Mouse (Mus musculus) left cerebral cortex, adult 2 months (tissue): ENCODE results near the gene Cux1. TPM values are rescaled to one million over a fixed set of nuclear protein-coding genes. Genes with fewer than 3 reads are reported as not detected.
A peak's percentile ranks its signal among the peaks of the same experiment; 100 is the strongest.

ENCODE experiments used
- DNase-seq, 2 experiments: peaks; one replicate each; pipeline ENCODE4 v3.0.0; 2021 to 2022; ENCODE audit warnings: low spot score in 2 of 2, mixed read lengths in 1 of 2; ENCODE audit errors: extremely low spot score in 1 of 2
- H3K27ac ChIP-seq: fragments of 200-600 bp; 2 replicates; pipeline ENCODE4 v1.8.1; 2022
- H3K4me3 ChIP-seq: fragments of 200-600 bp; 2 replicates; pipeline ENCODE4 v1.8.1; 2022
- CTCF ChIP-seq: fragments of 200-600 bp; IDR thresholded peaks from 2 replicates; pipeline ENCODE4 v1.8.1; 2022; ENCODE audit warnings: antibody characterized with exemption, mild to moderate bottlenecking, moderate library complexity
- intact Hi-C: fragments of 180-260 bp; cut with DNase I; formaldehyde crosslinking; loops from one replicate; pipeline ENCODE4 v1.15.1; 2025
- total RNA-seq, 2 experiments: library from RNA; stranded (reverse); gene quantifications; 2 replicates each; pipeline ENCODE4 v1.2.3; 2021

The Cux1 gene
- total RNA-seq, 2 experiments from 2014 or later = 107 to 117 TPM

DNA sequence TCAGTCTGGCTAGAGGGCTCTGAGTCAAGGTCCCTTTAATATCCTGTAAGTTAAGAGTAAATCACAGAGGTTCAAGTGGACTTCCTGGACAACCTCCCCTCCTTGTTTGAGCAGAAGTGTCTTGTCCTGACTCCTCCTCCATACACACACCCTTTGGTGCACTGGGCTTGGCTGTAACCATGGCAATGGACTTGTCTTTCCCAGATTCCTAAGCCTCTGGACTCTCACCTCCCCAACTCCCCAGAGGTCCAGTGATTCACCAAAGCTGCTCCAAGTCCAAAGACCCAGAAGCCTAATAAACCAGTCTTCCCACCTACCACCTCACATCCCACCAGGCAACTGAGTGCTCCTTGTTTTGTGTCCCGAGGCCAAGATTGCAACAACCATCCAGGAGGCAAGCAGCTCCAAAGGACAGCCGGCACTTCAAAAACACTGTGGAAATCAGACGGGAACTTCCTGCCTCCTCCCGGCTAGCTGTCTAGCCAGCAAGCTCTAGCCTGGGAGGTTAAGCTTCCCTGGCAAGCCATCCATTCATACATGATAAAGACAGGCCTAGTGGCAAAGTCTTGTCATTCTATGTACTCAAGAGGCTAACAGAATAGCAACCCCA is 17.5 kb upstream of the Cux1 start:
- no peak overlapping the region for H3K4me3 ChIP-seq
- no peak for TF ChIP-seq CTCF
- no peak for DNase-seq
- H3K27ac ChIP-seq = no peak overlapping the region
- intact Hi-C loops = no loop called here

DNA sequence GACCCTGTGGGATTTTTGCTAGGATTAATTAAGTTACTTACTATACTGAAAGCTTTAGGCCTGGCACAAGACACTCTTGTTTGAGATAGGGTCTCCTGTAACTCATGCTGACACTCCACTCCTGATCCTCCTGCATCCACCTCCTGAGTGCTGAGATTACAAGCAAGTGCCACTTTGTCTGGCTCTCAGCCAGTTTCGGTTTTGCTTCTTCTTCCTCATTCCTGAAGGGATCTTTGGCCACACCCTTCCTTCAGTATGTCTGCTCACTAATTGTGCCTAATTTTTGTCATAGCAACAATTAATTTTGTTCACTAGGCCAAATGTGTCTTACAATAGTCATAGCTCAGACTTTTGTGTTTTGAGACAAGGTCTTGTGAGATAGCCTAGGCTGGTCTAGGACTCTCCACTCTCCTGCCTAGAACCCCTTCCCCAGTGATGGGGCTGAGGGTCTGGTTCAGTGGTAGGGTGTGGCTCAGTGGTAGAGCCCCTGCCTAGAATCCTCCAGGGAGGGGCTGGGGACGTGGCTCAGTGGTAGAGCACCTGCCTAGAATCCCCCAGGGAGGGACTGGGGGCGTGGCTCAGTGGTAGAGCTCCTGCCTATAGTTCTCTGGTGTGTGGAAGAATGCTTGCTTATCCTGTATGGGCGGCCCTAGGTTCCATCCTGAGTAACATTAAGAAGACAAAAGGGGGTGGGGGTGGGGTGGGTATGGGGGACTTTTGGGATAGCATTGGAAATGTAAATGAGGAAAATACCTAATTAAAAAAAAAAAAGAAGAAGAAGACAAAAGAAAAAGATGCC is 16.6 kb upstream of the Cux1 start:
- TF ChIP-seq CTCF = no peak
- intact Hi-C loops = no loop called here
- no peak for DNase-seq
- H3K27ac ChIP-seq = no peak overlapping the region
- H3K4me3 ChIP-seq = no peak overlapping the region

DNA sequence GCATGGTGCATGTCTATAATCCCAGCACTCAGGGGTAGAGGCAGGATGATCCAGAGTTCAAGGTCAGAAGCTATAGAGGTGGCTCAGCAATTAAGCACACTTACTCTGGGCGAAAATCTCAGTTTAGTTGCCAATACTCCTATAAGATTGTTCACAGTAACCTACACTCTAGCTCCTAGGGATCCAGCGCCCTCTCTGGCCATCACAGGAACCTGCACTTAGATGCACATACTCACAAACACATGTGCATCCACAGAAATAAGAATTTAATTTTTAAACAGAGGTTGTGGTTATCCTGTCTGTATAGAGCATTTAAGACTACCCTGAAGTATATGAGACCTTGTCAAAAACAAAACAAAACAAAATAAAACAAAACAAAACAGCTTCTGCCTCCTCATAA is 16.0 kb upstream of the Cux1 start:
- no peak for DNase-seq
- no peak overlapping the region for H3K4me3 ChIP-seq
- no peak; the same call in 1 of the 2 replicates for TF ChIP-seq CTCF
- H3K27ac ChIP-seq = no peak overlapping the region
- intact Hi-C loops = no loop called here

DNA sequence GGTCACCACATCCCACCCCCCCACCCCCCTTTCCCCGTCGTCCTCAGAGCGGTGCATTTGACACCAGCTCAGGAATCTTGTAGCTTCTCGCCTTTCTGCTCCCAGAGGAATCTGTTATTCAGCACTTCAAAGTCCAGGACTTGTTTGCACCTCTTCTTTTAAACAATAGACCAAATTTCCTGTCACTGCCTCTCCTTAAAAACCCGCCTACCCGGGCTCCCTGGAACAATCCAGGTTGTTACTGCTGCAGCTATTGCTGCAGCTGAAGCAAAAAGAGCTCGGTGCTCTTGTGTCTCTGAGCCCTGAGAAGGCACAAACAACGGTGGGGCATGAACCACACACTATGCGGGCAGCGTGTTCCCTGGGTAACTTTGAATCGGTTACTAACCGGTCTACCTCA is 14.9 kb upstream of the Cux1 start:
- Histone ChIP-seq H3K27ac (no peak overlapping the region), H3K4me3 (no peak overlapping the region)
- no peak for DNase-seq
- no peak for TF ChIP-seq CTCF
- intact Hi-C loops = no loop called here

DNA sequence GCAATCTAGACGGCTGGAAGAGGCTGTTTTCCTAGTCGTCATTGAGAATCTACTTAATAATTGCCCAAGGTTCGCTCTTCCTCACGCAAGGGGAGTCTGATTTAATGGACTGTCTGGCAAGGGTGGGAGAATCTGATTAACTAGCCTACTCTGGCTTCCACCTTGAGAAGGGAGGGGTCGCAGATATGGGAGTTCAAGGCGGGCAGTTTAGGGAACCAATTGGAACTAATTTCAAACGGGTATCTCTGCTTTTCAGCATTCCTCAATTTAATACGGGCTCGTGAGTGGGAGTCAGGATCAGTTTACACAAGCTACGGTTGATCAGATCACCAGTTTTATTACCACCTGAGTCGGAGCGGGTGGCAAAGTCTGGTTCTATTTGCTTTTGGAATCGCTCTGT is 14.3 kb upstream of the Cux1 start:
- no peak for DNase-seq
- TF ChIP-seq CTCF = no peak
- no peak overlapping the region for H3K4me3 ChIP-seq
- intact Hi-C loops = no loop called here
- H3K27ac ChIP-seq = no peak overlapping the region

DNA sequence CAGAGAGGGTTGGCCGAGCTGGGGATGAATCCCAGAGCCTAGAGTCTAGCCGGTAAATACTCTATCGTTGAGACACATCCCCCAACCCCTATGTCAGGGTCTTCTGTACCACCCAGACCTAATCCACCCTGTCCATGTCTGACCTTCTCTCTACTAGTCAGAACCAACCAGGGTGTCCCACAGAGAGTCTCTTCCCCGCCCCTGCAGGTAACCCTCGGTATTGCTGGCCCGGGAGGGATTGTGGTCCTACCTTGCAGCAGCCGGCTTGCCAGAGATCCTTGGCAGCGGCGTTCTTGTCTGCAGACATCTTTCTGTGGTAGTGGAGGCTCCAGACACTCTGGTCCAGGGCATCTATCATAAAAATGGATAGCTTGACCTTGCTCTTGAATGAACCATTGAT is 13.9 kb upstream of the Cux1 start:
- peak; percentile 39 for TF ChIP-seq CTCF
- Histone ChIP-seq H3K4me3 (no peak overlapping the region), H3K27ac (no peak overlapping the region)
- no peak for DNase-seq
- intact Hi-C loops = no loop called here

DNA sequence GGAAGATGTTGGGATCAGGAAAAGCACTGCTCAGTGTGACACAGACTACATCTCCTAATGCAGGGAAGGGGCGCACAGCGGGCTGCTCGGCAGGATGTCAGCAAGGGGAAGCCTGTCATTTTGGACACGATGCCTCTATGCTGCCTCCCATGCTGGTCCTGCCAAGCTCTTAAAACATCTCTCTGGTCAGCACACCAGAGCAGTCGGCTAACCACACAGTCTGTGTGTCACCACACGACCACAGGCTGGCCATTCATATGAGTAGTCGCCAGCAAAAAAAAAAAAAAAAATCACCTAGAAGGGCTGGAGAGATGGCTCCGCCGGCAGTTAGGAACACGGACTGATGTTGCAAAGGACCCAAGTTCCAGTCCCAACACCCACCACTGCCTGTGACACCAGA is 10.9 kb upstream of the Cux1 start:
- no peak overlapping the region for H3K27ac ChIP-seq
- no peak for TF ChIP-seq CTCF
- no peak for DNase-seq
- intact Hi-C loops = no loop called here
- no peak overlapping the region for H3K4me3 ChIP-seq

DNA sequence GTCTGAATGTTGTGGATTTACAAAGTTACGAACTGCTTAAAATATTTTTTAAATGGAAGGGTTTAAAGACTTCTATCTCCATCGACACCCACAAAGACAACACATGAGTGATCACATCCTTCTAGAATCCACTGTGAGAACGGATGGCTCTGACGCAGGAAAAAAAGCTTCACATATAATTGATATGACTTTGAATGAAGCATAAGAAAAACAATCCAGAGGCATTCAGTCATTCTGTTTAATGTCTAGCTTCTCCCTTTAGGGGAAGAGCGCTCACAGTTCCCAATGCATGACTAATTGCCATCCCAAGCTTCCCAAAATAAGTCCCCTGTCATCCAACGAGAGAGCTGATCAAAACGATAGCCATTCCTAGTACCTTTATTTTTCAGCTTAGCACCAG is 2.9 kb upstream of the Cux1 start:
- DNase-seq = no peak
- intact Hi-C loops = no loop called here
- Histone ChIP-seq H3K27ac (no peak overlapping the region), H3K4me3 (no peak overlapping the region)
- no peak for TF ChIP-seq CTCF

DNA sequence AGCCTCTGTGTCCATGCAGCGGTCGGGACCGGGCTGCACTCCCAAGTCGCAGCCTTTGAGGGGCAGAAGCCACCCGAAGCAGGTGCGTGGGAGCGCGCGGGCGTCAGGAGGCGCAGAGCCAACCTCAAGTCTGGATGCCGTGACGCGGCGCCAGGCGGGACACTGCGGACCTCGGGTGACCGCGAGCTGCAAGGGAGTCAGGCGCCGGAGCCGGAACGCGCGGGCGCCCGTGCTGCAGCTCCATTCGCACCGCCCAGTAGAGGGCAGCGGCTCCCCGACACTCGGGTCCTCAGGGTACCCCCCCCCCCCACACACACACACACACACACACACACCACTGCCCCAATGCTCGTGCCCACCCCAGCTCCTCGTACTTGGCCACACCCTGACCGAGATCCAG is 1.5 kb upstream of the Cux1 start:
- peak; percentile 68 to 72 for DNase-seq
- Histone ChIP-seq H3K27ac (no peak overlapping the region), H3K4me3 (peak overlapping the region; percentile 91)
- peak; percentile 61 for TF ChIP-seq CTCF
- intact Hi-C loops = loop anchor here (1.0 to 5.0 kb wide), 4 partner anchors 81 to 286 kb away; no protein-coding TSS in a partner anchor

DNA sequence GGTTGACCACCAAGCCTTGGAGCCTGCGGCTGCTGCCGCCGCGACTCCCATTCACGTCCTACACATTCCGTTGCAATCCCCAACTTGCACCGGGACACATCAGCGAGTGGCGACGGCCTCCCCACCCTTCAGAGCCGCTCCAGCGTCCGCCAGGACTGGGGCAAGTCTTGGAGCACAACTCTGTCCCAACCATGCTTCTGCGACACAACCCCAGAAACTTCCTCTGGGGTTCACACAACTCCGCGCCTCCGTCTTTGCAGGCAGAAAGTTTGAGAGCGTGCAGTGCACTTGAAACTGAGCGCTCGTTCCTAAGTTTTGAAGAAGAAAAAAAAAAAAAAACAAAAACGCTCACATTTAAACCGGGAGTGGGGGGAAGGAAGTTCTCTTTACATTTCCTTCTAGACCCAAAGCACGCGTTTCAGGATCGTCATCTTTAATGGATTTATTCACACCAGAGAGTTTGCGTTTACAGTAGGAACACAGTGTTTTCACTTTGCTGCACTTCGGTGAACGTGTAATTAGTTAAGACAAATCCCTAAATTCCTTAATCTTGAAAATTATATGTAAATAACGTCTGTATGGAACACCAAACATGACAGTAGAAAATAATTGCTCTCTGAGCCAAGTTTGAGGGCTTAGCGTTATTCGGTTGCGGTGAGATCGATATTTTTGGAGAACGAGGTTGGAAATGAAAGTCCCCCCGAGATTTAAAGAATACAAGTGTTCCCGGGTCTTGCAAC is 906 bp upstream of the Cux1 start:
- Histone ChIP-seq H3K27ac (no peak overlapping the region), H3K4me3 (peak overlapping the region; percentile 91)
- no peak for TF ChIP-seq CTCF
- intact Hi-C loops = loop anchor here (5.0 kb wide), 3 partner anchors 81 to 286 kb away; no protein-coding TSS in a partner anchor
- no peak for DNase-seq

DNA sequence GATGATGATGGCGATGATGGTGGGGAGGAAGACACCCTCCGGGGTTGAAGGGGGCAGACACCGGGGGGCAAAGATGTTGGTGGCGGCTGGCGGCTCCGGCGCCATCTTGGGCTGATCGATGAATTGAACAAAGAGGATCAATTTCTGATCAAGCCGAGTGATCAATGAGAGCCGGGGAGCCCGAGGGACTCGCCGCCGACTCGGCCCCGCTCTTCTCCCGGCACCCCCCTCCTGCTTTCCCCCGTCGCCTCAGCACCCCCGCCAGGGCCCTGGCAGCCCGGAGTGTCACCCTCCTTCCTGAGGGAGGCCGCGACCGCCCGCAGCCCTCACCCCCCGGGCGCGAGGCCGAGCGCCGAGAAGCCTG is 496 bp downstream of the Cux1 start:
- TF ChIP-seq CTCF = no peak
- H3K27ac ChIP-seq = peak overlapping the region; percentile 92
- peak in 1 of 2 experiments; percentile 37 for DNase-seq
- intact Hi-C loops = loop anchor here (1.0 to 5.0 kb wide), 4 partner anchors 57 to 284 kb away; no protein-coding TSS in a partner anchor
- H3K4me3 ChIP-seq = peak overlapping the region; percentile 91
